Mouse (Mus musculus): ENCODE measurements around the gene Camta2. TPM values are rescaled to one million over a fixed set of nuclear protein-coding genes. Genes with fewer than 3 reads are reported as not detected.
A peak's percentile ranks its signal among the peaks of the same experiment; 100 is the strongest.

Gene Camta2
- polyA plus RNA-seq, 1 experiment from 2014 or later, result 11.7 TPM

- no peaks in the 10 kb centered on the region for H3K4me1 ChIP-seq (replicated peaks; ENCODE audit: control insufficient read depth, insufficient read depth, low read length)
- 94% methylated on average over 9 of the region's 9 CpGs for WGBS
- no peak overlapping the region for H3K27ac ChIP-seq (ENCODE audit: low read depth, low read length)
- H3K27me3 ChIP-seq (replicated peaks; ENCODE audit: control insufficient read depth, insufficient read depth, low read length), result no peaks in the 10 kb centered on the region
- ATAC-seq, result no peak
- no peak overlapping the region for H3K4me3 ChIP-seq (ENCODE audit: low read depth, low read length)
- H3K4me2 ChIP-seq (replicated peaks; ENCODE audit: low read depth), result no peak overlapping the region
- peaks cover 90% of the 10 kb centered on the region for H3K36me3 ChIP-seq (ENCODE audit: control insufficient read depth, insufficient read depth)
- H3K9ac ChIP-seq (ENCODE audit: low read depth, low read length), result no peak overlapping the region
- no peak for TF ChIP-seq CTCF (IDR thresholded peaks at IDR 0.05; ENCODE audit: low read depth)
- H3K9me3 ChIP-seq (ENCODE audit: control insufficient read depth), result no peaks in the 10 kb centered on the region
These were observed 36.8 kb upstream of the Camta2 start for GRCm38 (mm10) chr11:70724706-70725105.

- Histone ChIP-seq H3K9me3 (ENCODE audit: control insufficient read depth) (no peaks in the 10 kb centered on the region), H3K4me1 (replicated peaks; ENCODE audit: control insufficient read depth, insufficient read depth, low read length) (no peaks in the 10 kb centered on the region), H3K36me3 (ENCODE audit: control insufficient read depth, insufficient read depth) (peaks cover 94% of the 10 kb centered on the region), H3K27me3 (replicated peaks; ENCODE audit: control insufficient read depth, insufficient read depth, low read length) (no peaks in the 10 kb centered on the region), H3K4me2 (replicated peaks; ENCODE audit: low read depth) (no peak overlapping the region), H3K9ac (ENCODE audit: low read depth, low read length) (no peak overlapping the region), H3K4me3 (ENCODE audit: low read depth, low read length) (no peak overlapping the region), H3K27ac (ENCODE audit: low read depth, low read length) (no peak overlapping the region)
- 97% methylated on average over 3 of the region's 3 CpGs for WGBS
- TF ChIP-seq CTCF (IDR thresholded peaks at IDR 0.05; ENCODE audit: low read depth), result no peak
- no peak for ATAC-seq
These were observed 33.2 kb upstream of the Camta2 start for GRCm38 (mm10) chr11:70721072-70721471.

- Histone ChIP-seq H3K9me3 (ENCODE audit: control insufficient read depth) (no peaks in the 10 kb centered on the region), H3K4me2 (replicated peaks; ENCODE audit: low read depth) (no peak overlapping the region), H3K27ac (ENCODE audit: low read depth, low read length) (peak overlapping the region; percentile 35; the same call in 1 of the 2 replicates), H3K9ac (ENCODE audit: low read depth, low read length) (no peak overlapping the region), H3K4me1 (replicated peaks; ENCODE audit: control insufficient read depth, insufficient read depth, low read length) (no peaks in the 10 kb centered on the region), H3K36me3 (ENCODE audit: control insufficient read depth, insufficient read depth) (peaks cover 93% of the 10 kb centered on the region), H3K4me3 (ENCODE audit: low read depth, low read length) (no peak overlapping the region), H3K27me3 (replicated peaks; ENCODE audit: control insufficient read depth, insufficient read depth, low read length) (no peaks in the 10 kb centered on the region)
- ATAC-seq, result peak; percentile 50; the same call in 1 of the 2 replicates
- TF ChIP-seq CTCF (IDR thresholded peaks at IDR 0.05; ENCODE audit: low read depth), result no peak
- 77% methylated on average over 3 of the region's 3 CpGs for WGBS
These were observed 32.7 kb upstream of the Camta2 start for GRCm38 (mm10) chr11:70720567-70720966.

GRCm38 (mm10) chr11:70718481-70718880, 30.6 kb upstream of the Camta2 start:
- no peak for ATAC-seq
- H3K4me2 ChIP-seq (replicated peaks; ENCODE audit: low read depth), result no peak overlapping the region
- no peak overlapping the region for H3K27ac ChIP-seq (ENCODE audit: low read depth, low read length)
- no peak for TF ChIP-seq CTCF (IDR thresholded peaks at IDR 0.05; ENCODE audit: low read depth)
- no peak overlapping the region for H3K4me3 ChIP-seq (ENCODE audit: low read depth, low read length)
- H3K27me3 ChIP-seq (replicated peaks; ENCODE audit: control insufficient read depth, insufficient read depth, low read length), result no peaks in the 10 kb centered on the region
- no peaks in the 10 kb centered on the region for H3K9me3 ChIP-seq (ENCODE audit: control insufficient read depth)
- no peak overlapping the region for H3K9ac ChIP-seq (ENCODE audit: low read depth, low read length)
- 81% methylated on average over 5 of the region's 5 CpGs for WGBS
- H3K4me1 ChIP-seq (replicated peaks; ENCODE audit: control insufficient read depth, insufficient read depth, low read length), result no peaks in the 10 kb centered on the region
- peaks cover 82% of the 10 kb centered on the region for H3K36me3 ChIP-seq (ENCODE audit: control insufficient read depth, insufficient read depth)

GRCm38 (mm10) chr11:70715832-70716231, 27.9 kb upstream of the Camta2 start:
- peaks cover 75% of the 10 kb centered on the region for H3K36me3 ChIP-seq (ENCODE audit: control insufficient read depth, insufficient read depth)
- H3K4me2 ChIP-seq (replicated peaks; ENCODE audit: low read depth), result no peak overlapping the region
- no peak overlapping the region for H3K27ac ChIP-seq (ENCODE audit: low read depth, low read length)
- H3K9me3 ChIP-seq (ENCODE audit: control insufficient read depth), result no peaks in the 10 kb centered on the region
- ATAC-seq, result no peak
- no peak for TF ChIP-seq CTCF (IDR thresholded peaks at IDR 0.05; ENCODE audit: low read depth)
- H3K9ac ChIP-seq (ENCODE audit: low read depth, low read length), result no peak overlapping the region
- no peak overlapping the region for H3K4me3 ChIP-seq (ENCODE audit: low read depth, low read length)
- WGBS, result 78% methylated on average over 6 of the region's 6 CpGs
- H3K4me1 ChIP-seq (replicated peaks; ENCODE audit: control insufficient read depth, insufficient read depth, low read length), result no peaks in the 10 kb centered on the region
- H3K27me3 ChIP-seq (replicated peaks; ENCODE audit: control insufficient read depth, insufficient read depth, low read length), result no peaks in the 10 kb centered on the region

GRCm38 (mm10) chr11:70713222-70713621, 25.3 kb upstream of the Camta2 start:
- Histone ChIP-seq H3K4me1 (replicated peaks; ENCODE audit: control insufficient read depth, insufficient read depth, low read length) (no peaks in the 10 kb centered on the region), H3K9me3 (ENCODE audit: control insufficient read depth) (no peaks in the 10 kb centered on the region), H3K9ac (ENCODE audit: low read depth, low read length) (no peak overlapping the region), H3K4me3 (ENCODE audit: low read depth, low read length) (no peak overlapping the region), H3K27me3 (replicated peaks; ENCODE audit: control insufficient read depth, insufficient read depth, low read length) (no peaks in the 10 kb centered on the region), H3K27ac (ENCODE audit: low read depth, low read length) (no peak overlapping the region), H3K4me2 (replicated peaks; ENCODE audit: low read depth) (no peak overlapping the region), H3K36me3 (ENCODE audit: control insufficient read depth, insufficient read depth) (peaks cover 77% of the 10 kb centered on the region)
- 0 out of 2 replicates have a peak, but pooled peaks have one; percentile 31 for ATAC-seq
- TF ChIP-seq CTCF (IDR thresholded peaks at IDR 0.05; ENCODE audit: low read depth), result no peak
- WGBS, result 50% methylated on average over 6 of the region's 6 CpGs

DNA sequence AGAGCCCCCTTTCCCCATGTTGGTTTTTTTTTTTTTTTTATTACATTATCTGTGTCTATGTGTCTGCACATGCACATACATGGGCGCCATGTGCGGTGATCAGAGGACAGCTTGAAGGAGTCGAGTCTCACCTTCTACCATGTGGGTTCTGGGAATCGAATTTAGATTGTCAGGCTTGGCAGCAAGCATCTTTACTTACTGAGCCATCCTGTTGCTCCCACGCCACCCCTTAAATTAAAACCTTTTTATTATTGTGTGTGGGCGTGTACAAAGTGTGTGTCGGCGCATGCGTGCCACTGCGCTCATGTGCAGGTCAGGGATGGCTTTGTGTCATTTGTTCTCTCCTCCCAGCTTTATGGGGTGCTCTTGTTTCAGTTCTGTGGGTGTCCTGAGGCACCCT, 23.1 kb upstream of the Camta2 start:
- Histone ChIP-seq H3K4me3 (ENCODE audit: low read depth, low read length) (no peak overlapping the region), H3K9ac (ENCODE audit: low read depth, low read length) (no peak overlapping the region), H3K27me3 (replicated peaks; ENCODE audit: control insufficient read depth, insufficient read depth, low read length) (no peaks in the 10 kb centered on the region), H3K27ac (ENCODE audit: low read depth, low read length) (no peak overlapping the region), H3K36me3 (ENCODE audit: control insufficient read depth, insufficient read depth) (peaks cover 76% of the 10 kb centered on the region), H3K4me2 (replicated peaks; ENCODE audit: low read depth) (no peak overlapping the region), H3K9me3 (ENCODE audit: control insufficient read depth) (no peaks in the 10 kb centered on the region), H3K4me1 (replicated peaks; ENCODE audit: control insufficient read depth, insufficient read depth, low read length) (no peaks in the 10 kb centered on the region)
- WGBS, result 92% methylated on average over 10 of the region's 10 CpGs
- no peak for ATAC-seq
- no peak for TF ChIP-seq CTCF (IDR thresholded peaks at IDR 0.05; ENCODE audit: low read depth)
